Mouse (Mus musculus): ENCODE measurements around the gene Gramd1c. TPM values are rescaled to one million over a fixed set of nuclear protein-coding genes. Genes with fewer than 3 reads are reported as not detected.

The Gramd1c gene
- polyA plus RNA-seq, 1 experiment from 2014 or later: 7.8 TPM

DNA sequence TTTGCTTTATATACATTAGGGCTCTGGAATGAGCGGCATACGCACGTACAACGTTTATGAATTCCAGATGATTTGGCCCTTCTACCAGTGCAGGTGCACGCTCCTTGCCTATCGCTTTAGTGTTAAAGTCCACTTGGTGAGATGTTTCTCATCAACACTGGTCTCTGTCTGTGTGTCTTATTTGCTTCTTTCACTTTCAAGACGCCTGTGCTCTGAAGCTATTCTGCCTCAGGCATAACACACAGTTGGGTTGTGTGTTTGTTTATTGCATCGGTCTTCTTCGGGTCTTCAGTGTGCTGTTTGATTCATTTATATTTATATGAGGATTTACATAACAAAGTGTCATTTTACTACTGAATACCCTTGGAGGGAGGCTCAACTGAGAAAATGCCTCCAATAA lies 36.3 kb downstream of the Gramd1c start:
- H3K9me3 ChIP-seq (ENCODE audit: control insufficient read depth, low read length): no peaks in the 10 kb centered on the region
- no peaks in the 10 kb centered on the region for H3K36me3 ChIP-seq (ENCODE audit: control insufficient read depth, insufficient read depth, low read length)
- no peak overlapping the region for H3K4me3 ChIP-seq (ENCODE audit: low read length)
- no peak for ATAC-seq
- 59% methylated on average over 9 of the region's 9 CpGs for WGBS
- 0 out of 2 replicates have a peak, but pooled peaks cover 2% of the 10 kb centered on the region for H3K4me1 ChIP-seq (ENCODE audit: control insufficient read depth, insufficient read depth, low read length)
- H3K9ac ChIP-seq (ENCODE audit: low read depth, low read length): no peak overlapping the region
- no peak overlapping the region for H3K27ac ChIP-seq (ENCODE audit: low read length)
- no peak overlapping the region for H3K4me2 ChIP-seq (ENCODE audit: low read depth, low read length)
- no peaks in the 10 kb centered on the region for H3K27me3 ChIP-seq (replicated peaks; ENCODE audit: control insufficient read depth, insufficient read depth, low read length)

DNA sequence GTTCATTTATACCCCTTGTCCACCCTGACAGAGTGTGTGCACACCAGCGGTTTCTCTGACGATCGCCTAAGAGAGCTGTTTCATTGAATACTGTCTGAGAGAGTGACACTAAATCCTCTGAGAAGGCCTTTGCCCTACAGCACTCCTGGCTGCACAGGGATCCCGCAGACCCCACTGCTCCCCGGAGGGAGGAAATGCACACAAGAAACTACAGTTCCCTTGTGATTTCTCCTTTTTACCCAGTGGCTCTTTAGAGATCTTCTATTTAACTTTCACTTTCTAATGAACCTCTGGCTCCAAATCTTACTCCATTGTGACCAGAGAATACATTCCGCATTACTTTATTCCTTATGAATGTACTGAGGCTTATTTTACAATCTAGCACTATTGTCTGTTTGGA lies 36.9 kb downstream of the Gramd1c start:
- WGBS: 64% methylated on average over 6 of the region's 6 CpGs
- no peaks in the 10 kb centered on the region for H3K36me3 ChIP-seq (ENCODE audit: control insufficient read depth, insufficient read depth, low read length)
- H3K4me2 ChIP-seq (ENCODE audit: low read depth, low read length): no peak overlapping the region
- no peak for ATAC-seq
- H3K27ac ChIP-seq (ENCODE audit: low read length): no peak overlapping the region
- H3K4me1 ChIP-seq (ENCODE audit: control insufficient read depth, insufficient read depth, low read length): 0 out of 2 replicates have a peak, but pooled peaks cover 2% of the 10 kb centered on the region
- no peaks in the 10 kb centered on the region for H3K27me3 ChIP-seq (replicated peaks; ENCODE audit: control insufficient read depth, insufficient read depth, low read length)
- no peaks in the 10 kb centered on the region for H3K9me3 ChIP-seq (ENCODE audit: control insufficient read depth, low read length)
- no peak overlapping the region for H3K9ac ChIP-seq (ENCODE audit: low read depth, low read length)
- H3K4me3 ChIP-seq (ENCODE audit: low read length): no peak overlapping the region

DNA sequence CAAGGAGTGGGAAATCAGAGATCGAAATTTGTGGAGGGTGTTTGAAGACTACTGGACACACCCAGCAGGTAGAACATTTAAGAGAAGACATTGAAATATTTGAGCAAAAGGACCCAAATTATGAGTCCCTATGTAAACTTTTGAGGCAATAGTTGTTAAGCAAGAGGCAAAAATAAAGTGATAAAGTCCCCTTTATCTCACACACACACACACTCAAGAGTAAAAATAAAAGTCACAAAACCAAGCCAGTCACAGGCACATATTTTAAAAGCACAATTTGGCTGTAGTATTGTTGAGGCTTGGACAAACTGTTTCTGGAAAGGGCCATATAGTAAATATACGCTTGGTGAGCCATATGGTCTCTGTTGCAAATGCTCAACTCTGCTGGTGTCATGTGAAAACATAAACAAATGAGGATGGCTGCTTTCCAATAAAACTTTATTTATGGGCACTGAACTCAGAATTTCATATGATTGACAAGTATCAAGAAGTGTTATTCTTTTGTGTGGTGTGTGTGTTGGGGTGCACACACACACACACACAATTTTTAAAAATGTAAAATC lies 44.1 kb downstream of the Gramd1c start:
- H3K27ac ChIP-seq (ENCODE audit: low read length): no peak overlapping the region
- no peak overlapping the region for H3K4me2 ChIP-seq (ENCODE audit: low read depth, low read length)
- no peak overlapping the region for H3K9ac ChIP-seq (ENCODE audit: low read depth, low read length)
- no peaks in the 10 kb centered on the region for H3K27me3 ChIP-seq (replicated peaks; ENCODE audit: control insufficient read depth, insufficient read depth, low read length)
- H3K9me3 ChIP-seq (ENCODE audit: control insufficient read depth, low read length): no peaks in the 10 kb centered on the region
- H3K36me3 ChIP-seq (ENCODE audit: control insufficient read depth, insufficient read depth, low read length): no peaks in the 10 kb centered on the region
- 62% methylated on average over 2 of the region's 2 CpGs for WGBS
- H3K4me3 ChIP-seq (ENCODE audit: low read length): no peak overlapping the region
- peaks cover 8% of the 10 kb centered on the region for H3K4me1 ChIP-seq (ENCODE audit: control insufficient read depth, insufficient read depth, low read length)
- ATAC-seq: no peak

DNA sequence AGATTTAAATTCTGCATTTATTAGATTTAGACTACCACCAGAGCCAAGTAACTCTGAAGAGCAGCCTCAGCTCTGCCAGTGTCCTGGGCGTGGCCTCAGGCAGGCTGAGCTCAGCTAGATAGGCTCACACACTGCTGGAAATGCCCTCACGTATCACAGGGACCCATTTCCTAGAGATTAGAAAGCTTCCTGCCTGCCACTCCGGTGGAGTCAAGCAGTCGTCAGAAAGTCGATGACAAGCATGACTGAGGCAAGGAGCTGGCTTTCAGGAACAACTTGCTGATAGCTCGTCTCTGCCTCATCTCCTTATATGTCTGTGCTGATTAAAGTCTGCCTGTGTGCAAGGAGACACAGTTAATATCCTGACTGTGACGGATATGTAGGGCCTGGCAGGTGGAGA lies 44.8 kb downstream of the Gramd1c start:
- peak; percentile 82 for ATAC-seq
- H3K27ac ChIP-seq (ENCODE audit: low read length): no peak overlapping the region
- no peaks in the 10 kb centered on the region for H3K27me3 ChIP-seq (replicated peaks; ENCODE audit: control insufficient read depth, insufficient read depth, low read length)
- no peak overlapping the region for H3K9ac ChIP-seq (ENCODE audit: low read depth, low read length)
- WGBS: 35% methylated on average over 7 of the region's 7 CpGs
- no peaks in the 10 kb centered on the region for H3K9me3 ChIP-seq (ENCODE audit: control insufficient read depth, low read length)
- no peaks in the 10 kb centered on the region for H3K36me3 ChIP-seq (ENCODE audit: control insufficient read depth, insufficient read depth, low read length)
- H3K4me3 ChIP-seq (ENCODE audit: low read length): no peak overlapping the region
- H3K4me2 ChIP-seq (ENCODE audit: low read depth, low read length): no peak overlapping the region
- H3K4me1 ChIP-seq (ENCODE audit: control insufficient read depth, insufficient read depth, low read length): peaks cover 8% of the 10 kb centered on the region

DNA sequence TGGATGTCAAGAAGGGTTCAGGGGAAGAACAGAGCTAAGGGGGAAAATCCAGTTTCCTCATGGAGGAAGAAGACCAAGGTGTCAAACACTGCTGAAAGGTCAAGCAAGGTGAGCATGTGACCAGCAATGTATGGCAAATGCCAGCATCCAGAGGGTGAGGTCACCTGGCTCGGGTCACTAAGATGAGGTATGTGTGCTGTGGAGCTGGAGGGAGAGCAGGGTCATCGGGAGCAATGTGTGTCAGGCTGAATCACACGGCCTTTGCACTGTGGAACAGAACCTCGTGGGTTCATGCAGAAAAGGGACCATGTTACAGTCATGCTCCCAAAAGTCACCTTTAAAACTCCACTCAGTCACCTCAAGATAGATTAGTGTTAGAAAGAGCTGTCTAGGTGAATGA lies 45.4 kb downstream of the Gramd1c start:
- 87% methylated on average over 4 of the region's 4 CpGs for WGBS
- no peak for ATAC-seq
- no peaks in the 10 kb centered on the region for H3K27me3 ChIP-seq (replicated peaks; ENCODE audit: control insufficient read depth, insufficient read depth, low read length)

DNA sequence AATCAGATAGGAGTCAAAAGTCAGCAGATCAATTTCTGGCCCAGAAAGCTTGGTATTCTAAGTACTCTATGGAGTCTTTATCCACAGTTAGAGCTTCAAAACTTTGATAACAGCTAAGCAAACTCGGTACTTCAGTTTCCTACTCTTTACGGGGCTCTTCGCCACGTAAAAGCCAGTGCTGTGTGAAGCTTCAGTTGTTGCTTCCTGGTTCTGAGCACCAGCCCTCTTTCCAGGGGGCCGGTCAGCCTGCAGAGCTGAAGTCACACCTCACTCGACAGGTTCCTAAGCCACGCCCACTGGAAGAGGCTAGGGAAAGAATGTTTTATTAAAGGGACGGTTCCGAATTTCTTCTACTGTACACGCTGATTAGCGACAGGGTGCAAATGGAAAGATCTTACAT lies 47.0 kb downstream of the Gramd1c start:
- Histone ChIP-seq H3K4me1 (ENCODE audit: control insufficient read depth, insufficient read depth, low read length) (peaks cover 8% of the 10 kb centered on the region), H3K4me3 (ENCODE audit: low read length) (peak overlapping the region; percentile 48), H3K27ac (ENCODE audit: low read length) (no peak overlapping the region; the same call in 1 of the 2 replicates), H3K9me3 (ENCODE audit: control insufficient read depth, low read length) (no peaks in the 10 kb centered on the region), H3K9ac (ENCODE audit: low read depth, low read length) (peak overlapping the region; percentile 50), H3K27me3 (replicated peaks; ENCODE audit: control insufficient read depth, insufficient read depth, low read length) (no peaks in the 10 kb centered on the region), H3K4me2 (ENCODE audit: low read depth, low read length) (peak overlapping the region; percentile 44), H3K36me3 (ENCODE audit: control insufficient read depth, insufficient read depth, low read length) (no peaks in the 10 kb centered on the region)
- 12% methylated on average over 11 of the region's 11 CpGs for WGBS
- peak; percentile 91 for ATAC-seq

More for the DNA sequence above, 45.4 kb downstream of the Gramd1c start:
- peaks cover 8% of the 10 kb centered on the region for H3K4me1 ChIP-seq (ENCODE audit: control insufficient read depth, insufficient read depth, low read length)
- no peaks in the 10 kb centered on the region for H3K9me3 ChIP-seq (ENCODE audit: control insufficient read depth, low read length)
- H3K4me2 ChIP-seq (ENCODE audit: low read depth, low read length): no peak overlapping the region
- H3K9ac ChIP-seq (ENCODE audit: low read depth, low read length): no peak overlapping the region
- H3K36me3 ChIP-seq (ENCODE audit: control insufficient read depth, insufficient read depth, low read length): no peaks in the 10 kb centered on the region
- H3K4me3 ChIP-seq (ENCODE audit: low read length): no peak overlapping the region
- H3K27ac ChIP-seq (ENCODE audit: low read length): no peak overlapping the region

DNA sequence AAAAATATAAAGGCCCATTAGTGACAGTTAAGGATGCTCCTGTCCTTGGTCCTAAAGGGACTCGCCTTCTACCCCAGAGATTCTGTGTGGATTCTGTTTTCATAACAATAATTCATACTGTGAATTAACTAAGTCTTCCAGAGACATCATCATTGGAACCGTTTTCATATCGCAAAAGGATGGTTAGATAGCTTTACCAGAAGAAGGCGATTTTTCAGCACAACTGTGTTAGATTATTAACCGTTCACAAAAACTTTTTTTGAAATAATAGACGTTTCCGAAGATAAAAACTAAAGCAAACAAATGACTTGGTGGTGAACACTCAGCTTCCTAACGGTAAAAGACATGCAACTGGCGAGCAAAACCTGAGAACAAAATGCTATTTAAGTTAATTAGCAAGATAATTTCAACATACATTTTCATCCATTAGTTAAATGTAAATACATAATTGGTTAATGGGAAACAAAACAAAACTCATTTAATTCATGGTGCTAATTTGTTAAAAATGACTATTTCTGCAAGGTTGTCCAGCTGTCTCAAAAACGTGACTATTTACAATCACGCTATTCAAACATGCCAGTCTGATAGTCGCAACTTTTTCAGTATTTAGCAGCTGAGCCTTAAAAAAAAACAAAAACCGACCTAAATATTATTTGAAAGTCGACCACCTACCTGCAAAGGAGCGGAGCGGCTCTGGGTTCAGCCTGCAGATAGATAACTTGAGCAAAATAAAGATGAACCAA lies 47.6 kb downstream of the Gramd1c start:
- WGBS: 52% methylated on average over 16 of the region's 16 CpGs
- Histone ChIP-seq H3K4me2 (ENCODE audit: low read depth, low read length) (peak overlapping the region; percentile 44), H3K4me3 (ENCODE audit: low read length) (peak overlapping the region; percentile 48), H3K4me1 (ENCODE audit: control insufficient read depth, insufficient read depth, low read length) (peaks cover 8% of the 10 kb centered on the region), H3K9ac (ENCODE audit: low read depth, low read length) (peak overlapping the region; percentile 50), H3K36me3 (ENCODE audit: control insufficient read depth, insufficient read depth, low read length) (no peaks in the 10 kb centered on the region), H3K27me3 (replicated peaks; ENCODE audit: control insufficient read depth, insufficient read depth, low read length) (no peaks in the 10 kb centered on the region), H3K27ac (ENCODE audit: low read length) (no peak overlapping the region; the same call in 1 of the 2 replicates), H3K9me3 (ENCODE audit: control insufficient read depth, low read length) (no peaks in the 10 kb centered on the region)
- ATAC-seq: peak; percentile 11; the same call in 1 of the 2 replicates

DNA sequence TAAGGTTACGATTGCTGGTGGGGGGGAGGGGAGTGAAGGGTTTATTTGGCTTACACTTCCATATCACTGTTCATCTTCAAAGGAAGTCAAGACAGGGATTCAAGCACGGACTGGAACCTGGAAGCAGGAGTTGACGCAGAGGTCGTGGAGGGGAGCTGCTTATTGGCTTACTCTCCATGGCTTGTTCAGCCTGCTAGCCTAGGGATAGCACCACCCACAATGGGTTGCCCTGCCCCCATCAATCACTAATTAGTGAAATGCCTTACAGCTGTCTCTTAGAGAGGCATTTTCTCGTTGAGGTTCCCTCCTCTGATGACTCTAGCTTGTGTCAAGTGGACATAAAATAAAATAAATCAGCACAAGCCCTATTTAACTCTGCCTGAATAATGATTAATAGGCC lies 52.1 kb downstream of the Gramd1c start:
- Histone ChIP-seq H3K9ac (ENCODE audit: low read depth, low read length) (no peak overlapping the region), H3K4me2 (ENCODE audit: low read depth, low read length) (no peak overlapping the region), H3K4me1 (ENCODE audit: control insufficient read depth, insufficient read depth, low read length) (no peaks in the 10 kb centered on the region), H3K27ac (ENCODE audit: low read length) (no peak overlapping the region), H3K27me3 (replicated peaks; ENCODE audit: control insufficient read depth, insufficient read depth, low read length) (no peaks in the 10 kb centered on the region), H3K9me3 (ENCODE audit: control insufficient read depth, low read length) (no peaks in the 10 kb centered on the region), H3K4me3 (ENCODE audit: low read length) (no peak overlapping the region), H3K36me3 (ENCODE audit: control insufficient read depth, insufficient read depth, low read length) (no peaks in the 10 kb centered on the region)
- no peak for ATAC-seq
- WGBS: 67% methylated on average over 5 of the region's 5 CpGs

DNA sequence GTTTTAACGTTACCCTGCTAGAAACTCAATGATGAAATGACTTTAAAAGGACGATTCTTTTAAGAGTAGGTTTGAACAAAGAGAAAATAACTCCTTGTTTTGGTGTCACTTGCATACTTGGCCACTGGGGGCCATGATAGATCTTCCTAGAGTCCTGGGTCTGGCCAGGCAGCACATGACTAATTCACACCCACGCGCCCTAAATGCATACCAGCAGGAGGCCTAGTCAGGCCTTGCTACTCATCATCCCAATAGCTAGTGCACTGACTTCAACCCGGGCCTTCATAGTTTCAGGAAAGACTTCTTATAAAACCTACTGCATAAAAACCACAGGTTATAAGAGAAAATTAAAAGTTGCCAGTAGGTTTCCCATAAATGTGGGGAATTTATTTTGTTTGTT lies 61.1 kb downstream of the Gramd1c start:
- Histone ChIP-seq H3K36me3 (ENCODE audit: control insufficient read depth, insufficient read depth, low read length) (no peaks in the 10 kb centered on the region), H3K4me1 (ENCODE audit: control insufficient read depth, insufficient read depth, low read length) (no peaks in the 10 kb centered on the region), H3K9me3 (ENCODE audit: control insufficient read depth, low read length) (no peaks in the 10 kb centered on the region), H3K4me2 (ENCODE audit: low read depth, low read length) (no peak overlapping the region), H3K27me3 (replicated peaks; ENCODE audit: control insufficient read depth, insufficient read depth, low read length) (no peaks in the 10 kb centered on the region), H3K4me3 (ENCODE audit: low read length) (no peak overlapping the region), H3K27ac (ENCODE audit: low read length) (no peak overlapping the region), H3K9ac (ENCODE audit: low read depth, low read length) (no peak overlapping the region)
- 68% methylated on average over 5 of the region's 5 CpGs for WGBS
- no peak for ATAC-seq
